Mouse (Mus musculus) stomach, embryonic 14.5 days (tissue): Measurements from ENCODE around the gene Gm20388. TPM values are rescaled to one million over a fixed set of nuclear protein-coding genes. Genes with fewer than 3 reads are reported as not detected.

ENCODE experiments used
- ATAC-seq: fragments of 200-750 bp; cut with Nextera tagmentation; 2 replicates; pipeline ENCODE4 v1.8.0; 2017; ENCODE audit warnings: low read depth, moderate TSS enrichment; ENCODE audit not compliant: insufficient number of reproducible peaks, insufficient read depth, low FRiP score
- H3K27ac ChIP-seq: fragments of 300-500 bp; sonication (generic); 2 replicates; pipeline ENCODE4 v1.5.1; 2014; ENCODE audit warnings: mild to moderate bottlenecking, low read length, moderate library complexity, mixed read lengths
- H3K27me3 ChIP-seq: fragments of 300-500 bp; sonication (generic); 2 replicates; pipeline ENCODE4 v1.6.1; 2014; ENCODE audit warnings: low read length, control low read depth, mixed read lengths; ENCODE audit not compliant: control insufficient read depth, insufficient read depth
- H3K36me3 ChIP-seq: fragments of 300-500 bp; sonication (generic); 2 replicates; pipeline ENCODE4 v1.6.1; 2014; ENCODE audit warnings: mild to moderate bottlenecking, control low read depth, low read length, moderate library complexity, mixed read lengths; ENCODE audit not compliant: control insufficient read depth, insufficient read depth
- H3K4me1 ChIP-seq: fragments of 300-500 bp; sonication (generic); 2 replicates; pipeline ENCODE4 v1.6.1; 2014; ENCODE audit warnings: low read length, control low read depth, mixed read lengths; ENCODE audit not compliant: control insufficient read depth, insufficient read depth
- H3K4me2 ChIP-seq: fragments of 300-500 bp; sonication (generic); replicated peaks from 2 replicates; pipeline ENCODE4 v1.6.1; 2014; ENCODE audit warnings: low read depth, low read length, control low read depth
- H3K4me3 ChIP-seq: fragments of 300-500 bp; sonication (generic); 2 replicates; pipeline ENCODE4 v1.5.1; 2014; ENCODE audit warnings: low read depth, low read length, control low read depth
- H3K9ac ChIP-seq: fragments of 300-500 bp; sonication (generic); replicated peaks from 2 replicates; pipeline ENCODE4 v1.6.1; 2014; ENCODE audit warnings: low read depth, mild to moderate bottlenecking, control low read depth, low read length, moderate library complexity, mixed read lengths
- H3K9me3 ChIP-seq: fragments of 300-500 bp; sonication (generic); 2 replicates; pipeline ENCODE4 v1.6.1; 2016; ENCODE audit warnings: low read depth, low read length, control low read depth; ENCODE audit not compliant: control insufficient read depth
- WGBS: fragments of 180-500 bp; shearing (Covaris S2); extraction: QIAGEN DNeasy Blood & Tissue Kit; methylation state at CpG from one replicate; pipeline ENCODE4 v1.1.7; 2014; 5-methylcytosine and 5-hydroxymethylcytosine counted together
- polyA plus RNA-seq: library from polyadenylated mRNA; unstranded; fragments of >200 nt; fragmentation: Nextera tagmentation; extraction: Ambion mirVana; gene quantifications from 2 replicates; pipeline ENCODE4 v1.2.1, GENCODE M21; 2014

Gene Gm20388
- polyA plus RNA-seq, 1 experiment from 2014 or later: 11.4 TPM

GRCm38 (mm10) chr8:121180474-121181284, 1270.0 kb downstream of the Gm20388 start:
- peaks cover 15% of the 10 kb centered on the region; the same call in 1 of the 2 replicates for H3K4me1 ChIP-seq
- no peaks in the 10 kb centered on the region for H3K36me3 ChIP-seq
- no peak overlapping the region for H3K4me2 ChIP-seq
- no peak overlapping the region for H3K4me3 ChIP-seq
- H3K9ac ChIP-seq: no peak overlapping the region
- 45% methylated on average over 21 of the region's 21 CpGs for WGBS
- no peaks in the 10 kb centered on the region for H3K27me3 ChIP-seq
- no peaks in the 10 kb centered on the region for H3K9me3 ChIP-seq
- no peak overlapping the region for H3K27ac ChIP-seq
- no peak for ATAC-seq

- Histone ChIP-seq H3K9ac (0 out of 2 replicates have a peak overlapping the region, but pooled peaks have one; percentile 10), H3K4me3 (no peak overlapping the region), H3K27me3 (no peaks in the 10 kb centered on the region), H3K9me3 (no peaks in the 10 kb centered on the region), H3K27ac (peak overlapping the region; percentile 48; the same call in 1 of the 2 replicates), H3K36me3 (no peaks in the 10 kb centered on the region), H3K4me2 (no peak overlapping the region), H3K4me1 (0 out of 2 replicates have a peak, but pooled peaks cover 13% of the 10 kb centered on the region)
- 62% methylated on average over 10 of the region's 10 CpGs for WGBS
- ATAC-seq: no peak
Observed at GRCm38 (mm10) chr8:121181285-121181884, 1270.7 kb downstream of the Gm20388 start.

- Histone ChIP-seq H3K4me1 (0 out of 2 replicates have a peak, but pooled peaks cover 6% of the 10 kb centered on the region), H3K36me3 (no peaks in the 10 kb centered on the region), H3K9ac (no peak overlapping the region), H3K27me3 (no peaks in the 10 kb centered on the region), H3K4me3 (no peak overlapping the region), H3K27ac (peak overlapping the region; percentile 27; the same call in 1 of the 2 replicates), H3K9me3 (no peaks in the 10 kb centered on the region), H3K4me2 (no peak overlapping the region)
- 66% methylated on average over 15 of the region's 15 CpGs for WGBS
- ATAC-seq: no peak
Observed at GRCm38 (mm10) chr8:121187491-121188364, 1277.1 kb downstream of the Gm20388 start.

- no peaks in the 10 kb centered on the region for H3K27me3 ChIP-seq
- no peak for ATAC-seq
- H3K4me2 ChIP-seq: no peak overlapping the region
- H3K9ac ChIP-seq: no peak overlapping the region
- H3K4me1 ChIP-seq: 0 out of 2 replicates have a peak, but pooled peaks cover 6% of the 10 kb centered on the region
- 57% methylated on average over 9 of the region's 9 CpGs for WGBS
- H3K4me3 ChIP-seq: no peak overlapping the region
- no peaks in the 10 kb centered on the region for H3K36me3 ChIP-seq
- no peaks in the 10 kb centered on the region for H3K9me3 ChIP-seq
- H3K27ac ChIP-seq: no peak overlapping the region
Observed at GRCm38 (mm10) chr8:121188994-121189393, 1278.4 kb downstream of the Gm20388 start.

- H3K4me2 ChIP-seq: no peak overlapping the region
- WGBS: 40% methylated on average over 8 of the region's 8 CpGs
Observed at GRCm38 (mm10) chr8:121192451-121192850, 1281.8 kb downstream of the Gm20388 start.

GRCm38 (mm10) chr8:121195970-121196369, 1285.3 kb downstream of the Gm20388 start:
- Histone ChIP-seq H3K4me3 (no peak overlapping the region), H3K4me1 (0 out of 2 replicates have a peak, but pooled peaks cover 12% of the 10 kb centered on the region), H3K27ac (no peak overlapping the region), H3K36me3 (no peaks in the 10 kb centered on the region), H3K27me3 (no peaks in the 10 kb centered on the region), H3K9ac (no peak overlapping the region), H3K9me3 (no peaks in the 10 kb centered on the region), H3K4me2 (no peak overlapping the region)
- 63% methylated on average over 7 of the region's 7 CpGs for WGBS
- no peak for ATAC-seq

More at GRCm38 (mm10) chr8:121192451-121192850, 1281.8 kb downstream of the Gm20388 start:
- ATAC-seq: no peak
- Histone ChIP-seq H3K27me3 (no peaks in the 10 kb centered on the region), H3K27ac (no peak overlapping the region), H3K9ac (no peak overlapping the region), H3K36me3 (no peaks in the 10 kb centered on the region), H3K4me1 (0 out of 2 replicates have a peak, but pooled peaks cover 6% of the 10 kb centered on the region), H3K4me3 (no peak overlapping the region), H3K9me3 (no peaks in the 10 kb centered on the region)

GRCm38 (mm10) chr8:121196726-121197668, 1286.4 kb downstream of the Gm20388 start:
- Histone ChIP-seq H3K4me1 (peaks cover 17% of the 10 kb centered on the region; the same call in 1 of the 2 replicates), H3K36me3 (no peaks in the 10 kb centered on the region), H3K27me3 (no peaks in the 10 kb centered on the region), H3K4me3 (no peak overlapping the region), H3K9me3 (no peaks in the 10 kb centered on the region), H3K27ac (no peak overlapping the region), H3K4me2 (no peak overlapping the region), H3K9ac (no peak overlapping the region)
- no peak for ATAC-seq
- WGBS: 85% methylated on average over 16 of the region's 16 CpGs
